Mouse (Mus musculus): Measurements from ENCODE around the gene Morc2b. TPM values are rescaled to one million over a fixed set of nuclear protein-coding genes. Genes with fewer than 3 reads are reported as not detected.
"Not testable (repeated sequence)": the region's sequence is repeated elsewhere in the genome, so short reads cannot be mapped to it uniquely, and the experiment has no call there.

Morc2b gene
- not detected for total RNA-seq (2018; cell fraction: chromatin; rRNA removed)
- total RNA-seq (2018; cell fraction: cytosol; rRNA removed), result not detected
- not detected for total RNA-seq (2018; cell fraction: nucleus; rRNA removed)
- polyA plus RNA-seq (2018), result not detected in 3 replicates

DNA sequence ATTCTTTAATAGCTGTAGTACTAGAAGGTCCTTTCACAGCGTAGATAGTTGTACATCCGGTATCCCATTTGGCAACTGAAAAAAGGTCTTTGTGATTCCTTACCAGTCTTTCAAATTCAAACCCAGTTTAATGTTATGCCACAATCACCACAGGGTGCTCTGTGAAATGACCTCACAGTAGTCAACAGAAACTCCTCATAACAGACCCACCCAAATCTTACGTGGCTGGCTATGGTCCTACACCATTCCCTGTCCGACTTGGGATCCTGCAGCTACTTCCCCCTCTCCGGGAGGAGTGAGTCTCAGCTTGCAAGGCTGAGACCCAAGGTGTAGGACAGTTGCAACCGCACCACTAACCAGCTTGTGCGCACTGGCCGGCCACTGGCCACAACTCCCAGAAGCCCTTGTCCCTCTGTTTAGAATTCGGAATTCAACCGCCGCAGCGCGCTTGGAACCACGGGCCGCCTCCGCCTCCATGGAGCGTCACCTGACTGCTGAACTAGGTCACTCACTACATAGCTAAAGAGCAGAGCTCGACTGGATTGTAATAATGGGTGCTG, at the start of gene Morc2b:
TSS of gene Morc2b (minus strand) at position 423 of the 560 bp plus-strand sequence.
- Histone ChIP-seq H3K27ac (no peak within 1 kb of the TSS), H3K79me2 (ENCODE audit: inconsistent target) (no peaks in the 10 kb centered on the region), H3K36me3 (ENCODE audit: inconsistent target) (no peaks in the 10 kb centered on the region), H3K4me3 (ENCODE audit: inconsistent target) (no peak within 1 kb of the TSS)
- WGBS (ENCODE audit: missing documents), result 75% methylated on average over 18 of the region's 18 CpGs

DNA sequence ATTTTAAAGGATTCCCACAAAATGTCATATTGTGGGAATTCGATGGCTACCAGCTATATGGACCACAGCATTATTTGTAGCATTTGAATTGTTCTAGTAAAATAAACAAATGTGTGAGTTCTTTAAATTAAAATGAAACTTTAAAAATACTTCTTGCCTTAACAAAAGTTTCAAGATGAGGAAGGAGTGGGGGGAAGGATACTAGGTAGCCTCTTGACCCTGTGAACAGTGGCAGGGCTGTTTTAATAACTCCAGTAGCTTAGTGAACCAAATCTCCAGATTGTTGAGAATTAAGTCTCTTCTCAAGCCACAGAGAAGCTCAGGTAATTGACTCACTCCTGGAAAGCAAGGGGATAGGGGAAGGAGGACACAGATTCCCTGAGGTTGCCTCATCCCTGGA, 28.7 kb upstream of the Morc2b start, which contains the start of gene Olfr55:
TSS of gene Olfr55 (plus strand) at position 301 of the 400 bp plus-strand sequence.
- 100% methylated on average over 1 of the region's 1 CpGs for WGBS (ENCODE audit: missing documents)
- H3K4me3 ChIP-seq (ENCODE audit: inconsistent target); H3K27ac ChIP-seq; H3K36me3 ChIP-seq (ENCODE audit: inconsistent target); H3K79me2 ChIP-seq (ENCODE audit: inconsistent target): not testable (repeated sequence)

DNA sequence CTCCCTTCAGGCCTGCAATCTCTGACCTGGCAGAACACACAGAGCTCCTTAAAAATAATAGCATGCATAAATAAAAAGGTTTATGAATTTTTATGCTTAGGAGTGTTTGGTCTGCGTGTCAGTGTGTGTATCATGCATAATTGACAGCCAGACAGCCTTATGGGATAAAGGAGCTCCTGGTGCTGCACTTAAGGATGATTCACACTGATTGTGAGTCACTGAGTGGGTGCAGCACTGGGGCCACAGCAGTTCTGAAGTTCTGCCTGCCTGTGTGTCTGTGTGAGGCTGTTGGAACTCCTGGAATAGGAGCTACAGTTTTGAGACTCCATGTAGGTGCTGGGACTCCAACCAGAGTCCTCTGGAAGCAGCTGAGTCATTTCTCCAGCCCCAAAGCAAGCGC, 13.2 kb downstream of the Morc2b start:
- H3K79me2 ChIP-seq (ENCODE audit: inconsistent target), result no peaks in the 10 kb centered on the region
- 44% methylated on average over 2 of the region's 2 CpGs for WGBS (ENCODE audit: missing documents)
- no peaks in the 10 kb centered on the region for H3K36me3 ChIP-seq (ENCODE audit: inconsistent target)
- H3K27ac ChIP-seq, result no peak overlapping the region
- no peak overlapping the region for H3K4me3 ChIP-seq (ENCODE audit: inconsistent target)

- H3K27ac ChIP-seq, result no peak overlapping the region
- H3K4me3 ChIP-seq (ENCODE audit: inconsistent target), result no peak overlapping the region
- no peaks in the 10 kb centered on the region for H3K79me2 ChIP-seq (ENCODE audit: inconsistent target)
- H3K36me3 ChIP-seq (ENCODE audit: inconsistent target), result no peaks in the 10 kb centered on the region
Observed at GRCm38 (mm10) chr17:33124546-33124945, 14.9 kb downstream of the Morc2b start.

DNA sequence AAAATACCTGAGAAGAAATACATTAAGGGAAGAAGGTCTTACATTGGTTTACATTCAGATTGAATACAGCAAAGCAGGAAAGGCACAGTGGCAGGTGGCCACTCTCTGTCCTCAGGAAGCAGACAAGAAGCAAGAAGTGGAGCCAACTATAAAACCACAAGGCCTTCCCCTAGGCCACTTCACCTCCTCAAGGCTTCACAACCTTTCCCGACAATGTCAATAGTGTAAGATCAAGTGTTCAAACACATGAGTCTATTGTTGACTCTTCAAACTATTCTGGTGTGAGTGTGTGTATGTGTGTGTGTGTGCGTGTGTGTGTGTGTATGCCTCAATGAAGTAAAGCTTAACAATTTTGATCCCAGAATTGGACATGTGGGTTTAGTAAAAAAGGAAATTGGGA, 42.1 kb downstream of the Morc2b start:
- Histone ChIP-seq H3K4me3 (ENCODE audit: inconsistent target) (no peak overlapping the region), H3K79me2 (ENCODE audit: inconsistent target) (peaks cover 38% of the 10 kb centered on the region; the same call in 1 of the 2 replicates), H3K27ac (no peak overlapping the region), H3K36me3 (ENCODE audit: inconsistent target) (no peaks in the 10 kb centered on the region)
- 50% methylated on average over 2 of the region's 2 CpGs for WGBS (ENCODE audit: missing documents)

- Histone ChIP-seq H3K36me3 (ENCODE audit: inconsistent target) (no peaks in the 10 kb centered on the region), H3K4me3 (ENCODE audit: inconsistent target) (peak overlapping the region; percentile 89), H3K27ac (peak overlapping the region; percentile 69), H3K79me2 (ENCODE audit: inconsistent target) (peaks cover 36% of the 10 kb centered on the region; the same call in 1 of the 2 replicates)
- WGBS (ENCODE audit: missing documents), result 6% methylated on average over 31 of the region's 31 CpGs
Observed at GRCm38 (mm10) chr17:33092391-33093193, 46.9 kb downstream of the Morc2b start.

DNA sequence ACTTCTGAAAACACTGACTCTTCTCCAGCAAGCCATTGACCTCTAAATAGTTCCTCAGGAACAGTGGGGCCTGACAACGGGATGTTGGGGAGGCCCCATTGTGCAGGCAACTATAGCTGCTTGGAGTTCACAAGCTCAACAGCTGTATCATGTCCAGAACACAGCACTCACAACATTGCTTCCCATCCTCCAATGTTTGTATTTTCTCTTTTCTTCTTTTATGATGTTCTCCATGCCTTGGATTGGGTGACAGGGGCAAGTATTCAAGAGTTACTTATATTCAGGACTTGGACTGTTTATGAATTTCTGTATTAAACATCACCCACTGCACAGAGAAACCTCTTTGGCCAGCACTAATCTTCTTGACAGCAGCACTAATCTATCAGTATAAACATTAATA, 47.9 kb downstream of the Morc2b start:
- Histone ChIP-seq H3K36me3 (ENCODE audit: inconsistent target) (no peaks in the 10 kb centered on the region), H3K79me2 (ENCODE audit: inconsistent target) (peaks cover 31% of the 10 kb centered on the region; the same call in 1 of the 2 replicates), H3K4me3 (ENCODE audit: inconsistent target) (no peak overlapping the region), H3K27ac (no peak overlapping the region)
- WGBS (ENCODE audit: missing documents), result 100% methylated on average over 1 of the region's 1 CpGs

DNA sequence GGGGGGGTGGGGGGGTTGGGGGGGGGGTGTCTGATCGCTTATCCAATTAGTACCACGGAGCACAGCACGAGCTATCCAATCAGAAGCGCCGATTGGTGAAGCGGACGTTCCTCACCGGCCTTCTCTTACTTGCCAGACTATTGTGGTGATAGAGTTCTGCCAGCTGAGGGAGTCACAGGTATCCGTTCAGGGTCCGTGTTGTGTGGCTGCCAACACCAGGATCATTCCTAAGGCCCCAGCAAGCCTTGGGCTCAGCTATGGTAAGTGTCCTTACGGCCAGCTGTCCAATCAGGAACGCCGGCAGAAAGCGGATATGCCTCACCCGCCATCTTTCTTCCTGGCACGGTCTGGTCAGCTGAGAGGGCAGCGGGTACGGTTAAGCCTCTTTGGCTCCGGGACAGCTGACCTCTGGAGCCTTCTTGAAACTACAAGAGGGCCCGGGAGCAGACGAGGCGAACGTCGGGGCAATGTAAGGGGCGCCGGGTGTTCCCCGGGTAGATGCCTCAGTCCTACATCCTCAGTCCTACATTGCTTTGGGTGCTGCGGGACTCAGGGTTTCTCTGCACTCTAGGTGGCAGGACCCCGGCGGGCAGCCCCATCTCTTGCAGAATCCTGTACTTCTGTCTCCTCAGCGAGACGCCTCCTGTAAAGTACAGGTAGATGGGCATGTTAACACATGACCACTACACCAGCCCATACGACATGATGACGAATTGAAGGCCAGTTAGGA, 50.1 kb downstream of the Morc2b start, which contains the start of gene Zfp563:
TSS of gene Zfp563 (plus strand) at position 91 of the 730 bp plus-strand sequence.
- Histone ChIP-seq H3K4me3 (ENCODE audit: inconsistent target) (peak within 1 kb of the TSS; percentile 68), H3K27ac (peak within 1 kb of the TSS; percentile 75), H3K79me2 (ENCODE audit: inconsistent target) (peaks cover 13% of the 10 kb centered on the region; the same call in 1 of the 2 replicates), H3K36me3 (ENCODE audit: inconsistent target) (no peaks in the 10 kb centered on the region)
- 6% methylated on average over 34 of the region's 34 CpGs for WGBS (ENCODE audit: missing documents)

- Histone ChIP-seq H3K36me3 (ENCODE audit: inconsistent target) (no peaks in the 10 kb centered on the region), H3K27ac (no peak within 1 kb of the TSS), H3K4me3 (ENCODE audit: inconsistent target) (no peak within 1 kb of the TSS), H3K79me2 (ENCODE audit: inconsistent target) (no peaks in the 10 kb centered on the region)
- WGBS (ENCODE audit: missing documents), result 67% methylated on average over 1 of the region's 1 CpGs
Observed at GRCm38 (mm10) chr17:33067958-33068357, 71.5 kb downstream of the Morc2b start, which contains the start of gene 4921501E09Rik. 4921501E09Rik (minus strand) TSS chr17:33068058.

Other genes starting within 250 kb of the Morc2b start
- 1.7 to 2.7 TPM (median 1.8 TPM) in 3 replicates for gene Zfp870, start 248.0 kb downstream of the Morc2b start, polyA plus RNA-seq (2018)
- gene Cyp4f14, start 222.3 kb downstream of the Morc2b start, polyA plus RNA-seq (2018), result not detected in 3 replicates
- gene Cyp4f13, start 192.3 kb downstream of the Morc2b start, polyA plus RNA-seq (2018), result 18.9 to 23.1 TPM (median 21.1 TPM) in 3 replicates
- gene Zfp472, start 173.9 kb downstream of the Morc2b start, polyA plus RNA-seq (2018), result 5.8 to 7.5 TPM (median 6.6 TPM) in 3 replicates
- gene Zfp952, start 146.6 kb downstream of the Morc2b start, polyA plus RNA-seq (2018), result 6.6 to 9.1 TPM (median 7.2 TPM) in 3 replicates
- 1.9 to 3.2 TPM (median 3.1 TPM) in 3 replicates for gene Zfp763, start 106.3 kb downstream of the Morc2b start, polyA plus RNA-seq (2018)
- gene 4921501E09Rik, start 71.6 kb downstream of the Morc2b start, polyA plus RNA-seq (2018), result not detected in 3 replicates
- 3.5 to 4.6 TPM (median 4.3 TPM) in 3 replicates for gene Zfp563, start 50.4 kb downstream of the Morc2b start, polyA plus RNA-seq (2018)
- gene Olfr55, start 28.8 kb upstream of the Morc2b start, polyA plus RNA-seq (2018), result not detected in 3 replicates
- not detected in 3 replicates for gene Olfr239, start 51.6 kb upstream of the Morc2b start, polyA plus RNA-seq (2018)
- not detected in 3 replicates for gene Olfr1564, start 82.0 kb upstream of the Morc2b start, polyA plus RNA-seq (2018)
- 5.4 to 7.3 TPM (median 5.6 TPM) in 3 replicates for gene Zfp955a, start 115.5 kb upstream of the Morc2b start, polyA plus RNA-seq (2018)
- gene Olfr63, start 125.0 kb upstream of the Morc2b start, polyA plus RNA-seq (2018), result not detected in 3 replicates
- gene Zfp955b, start 149.9 kb upstream of the Morc2b start, polyA plus RNA-seq (2018), result 2.9 to 3.9 TPM (median 3.5 TPM) in 3 replicates
- 3.4 to 5.2 TPM (median 5.1 TPM) in 3 replicates for gene Zfp81, start 219.2 kb upstream of the Morc2b start, polyA plus RNA-seq (2018)

Data from macrophage (primary cell).